Mouse (Mus musculus): ENCODE data around the gene Calcb.

GRCm38 (mm10) chr7:114745481-114746271, 27.2 kb downstream of the Calcb start:
- TF ChIP-seq CTCF (conservative IDR thresholded peaks at IDR 0.05; ENCODE audit: insufficient read depth, insufficient read length, low read depth, low read length) = 0 out of 2 replicates have a peak, but pooled peaks have one; percentile 17
- no peak for TF ChIP-seq POLR2A (IDR thresholded peaks at IDR 0.05; ENCODE audit: low read depth, low read length)

Measured in kidney, adult 2 months (tissue).